Mouse (Mus musculus): ENCODE data around the gene Gng2.
A peak's percentile ranks its signal among the peaks of the same experiment; 100 is the strongest.

Gene Gng2

DNA sequence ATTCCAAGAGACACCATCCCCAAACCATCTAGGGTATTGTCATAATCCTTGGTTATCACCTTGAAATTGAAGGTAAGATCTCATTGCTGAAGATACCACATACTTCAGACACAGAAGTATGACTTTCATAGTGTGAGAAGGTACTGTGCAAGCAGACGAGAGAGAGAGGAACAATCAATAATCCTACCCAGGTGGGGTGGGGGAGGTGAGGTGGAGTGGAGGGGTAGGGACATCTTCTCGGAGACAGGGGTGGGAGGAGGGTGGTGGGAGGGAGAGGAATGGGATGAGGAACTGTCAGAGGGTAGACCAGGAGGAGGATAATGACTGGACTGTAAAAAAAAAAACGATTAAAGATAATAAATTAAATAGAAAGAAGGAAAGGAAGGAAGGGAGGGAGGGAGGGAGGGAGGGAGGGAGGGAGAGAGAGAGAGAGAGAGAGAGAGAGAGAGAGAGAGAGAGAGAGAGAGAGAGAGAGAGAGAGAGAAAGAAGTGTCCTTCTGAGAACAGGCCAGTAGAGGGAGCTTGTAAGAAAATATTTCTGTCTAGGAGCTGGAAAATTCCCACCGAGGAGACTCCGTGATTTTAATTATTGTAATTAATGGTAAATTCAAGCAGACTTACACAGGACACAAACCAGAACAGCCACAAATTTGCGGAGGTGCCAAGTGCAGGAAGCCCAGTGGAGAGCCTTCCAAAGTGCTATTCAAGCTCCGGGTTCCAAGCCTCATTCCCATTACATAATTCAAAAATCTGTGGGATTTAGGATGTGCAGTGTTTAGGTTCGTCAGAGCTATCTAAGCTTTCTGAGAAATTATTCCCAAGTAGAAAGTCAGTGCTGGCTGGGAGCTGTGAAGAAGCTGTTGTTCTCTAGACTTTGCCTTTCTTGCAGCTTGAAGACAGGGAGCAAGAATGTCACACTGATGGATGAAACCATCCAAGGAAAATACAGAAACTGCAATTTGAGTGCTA is 118.3 kb downstream of the Gng2 start:
- DNase-seq, result peak; percentile 26

DNA sequence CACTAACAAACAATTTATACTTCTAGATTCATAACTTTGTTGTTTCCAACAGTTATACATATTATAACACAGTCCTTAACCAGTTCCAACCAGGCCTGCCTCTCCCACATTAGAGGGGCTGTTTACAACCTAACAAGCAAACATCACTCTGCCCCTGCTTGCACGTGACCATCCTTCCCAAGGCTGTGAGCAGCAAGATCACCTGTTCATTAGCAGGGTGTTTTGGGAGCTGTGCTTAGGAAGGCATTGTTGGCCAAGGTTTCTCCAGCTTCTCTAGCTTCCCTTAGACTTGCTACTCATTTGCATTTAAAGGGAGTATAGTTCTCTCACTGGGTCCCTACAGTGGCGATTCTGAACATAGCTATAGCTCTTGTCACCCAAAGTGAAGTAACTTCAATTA is 119.1 kb downstream of the Gng2 start:
- DNase-seq, result no peak

DNA sequence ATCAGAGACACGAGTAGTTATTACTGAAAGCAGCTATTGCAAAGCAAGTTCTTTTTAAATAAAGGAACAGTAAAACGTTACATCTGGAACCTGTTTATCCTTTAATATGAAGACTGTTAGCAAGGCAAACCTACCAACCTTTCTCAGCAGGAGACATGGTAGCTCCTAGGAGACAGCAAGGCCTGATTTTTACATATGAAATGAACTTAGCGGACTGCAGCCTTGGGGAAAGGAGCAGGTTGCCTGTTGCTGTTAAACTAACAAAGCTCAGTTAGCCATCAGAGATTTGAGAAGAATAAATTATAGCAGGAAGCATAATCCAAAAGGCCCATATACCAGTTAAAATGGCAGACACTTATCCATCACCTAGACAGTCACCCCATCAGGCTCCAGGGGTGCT is 124.0 kb downstream of the Gng2 start:
- no peak for DNase-seq

DNA sequence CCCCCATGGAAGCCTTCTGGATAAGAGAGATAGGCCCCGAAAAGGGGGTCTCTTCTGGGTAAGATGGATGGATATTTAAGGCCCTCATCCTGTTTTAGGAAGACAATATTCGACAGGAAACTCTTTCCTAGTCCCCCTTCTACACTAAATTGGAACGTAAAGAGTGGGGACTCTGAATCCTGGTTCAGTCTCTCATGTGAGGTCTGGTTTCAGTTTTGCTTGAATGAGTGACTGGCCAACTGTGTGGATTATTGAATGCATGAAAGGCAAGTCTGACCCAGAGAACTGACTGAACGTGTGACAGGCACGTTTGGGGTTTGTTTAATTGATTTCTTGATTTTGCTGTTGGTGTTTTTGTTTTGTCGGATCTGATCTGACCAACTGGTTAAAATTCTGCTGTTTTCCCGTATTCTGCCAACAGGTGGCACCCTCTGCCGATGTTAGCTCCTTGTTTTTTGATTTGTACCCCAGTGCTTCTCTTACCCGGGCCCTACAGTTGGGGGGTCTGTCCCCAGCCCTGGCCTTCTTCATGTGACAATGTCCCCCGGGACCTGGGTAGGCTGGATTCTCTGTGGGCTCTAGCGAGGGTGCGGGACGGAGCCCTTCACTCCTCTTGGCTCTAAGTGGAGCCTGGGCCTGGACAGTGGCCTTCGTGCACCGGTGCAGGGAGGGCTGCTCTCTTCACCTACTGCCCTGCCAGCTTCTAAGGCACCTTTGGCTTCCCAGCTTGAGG is 137.7 kb downstream of the Gng2 start:
- peak; percentile 78 for DNase-seq

DNA sequence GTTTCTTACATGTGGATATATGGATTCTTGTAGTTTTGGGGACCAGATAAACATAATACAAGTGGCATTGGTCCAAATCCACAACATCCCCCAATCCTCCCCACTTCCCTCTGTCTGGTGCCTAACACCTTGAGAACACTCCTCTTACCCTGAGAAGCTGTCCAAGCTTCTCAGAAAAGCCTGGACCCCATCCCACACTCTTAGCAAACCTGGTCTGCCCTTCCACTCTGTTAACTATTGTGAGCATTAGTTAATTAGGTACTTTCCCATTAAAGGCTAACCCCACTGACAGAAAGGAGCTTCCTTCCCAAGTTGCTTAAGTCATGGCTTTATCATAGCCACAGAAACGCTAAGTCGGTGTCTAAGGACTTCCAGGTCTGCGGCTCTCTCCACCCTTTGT is 141.1 kb downstream of the Gng2 start:
- DNase-seq, result no peak

DNA sequence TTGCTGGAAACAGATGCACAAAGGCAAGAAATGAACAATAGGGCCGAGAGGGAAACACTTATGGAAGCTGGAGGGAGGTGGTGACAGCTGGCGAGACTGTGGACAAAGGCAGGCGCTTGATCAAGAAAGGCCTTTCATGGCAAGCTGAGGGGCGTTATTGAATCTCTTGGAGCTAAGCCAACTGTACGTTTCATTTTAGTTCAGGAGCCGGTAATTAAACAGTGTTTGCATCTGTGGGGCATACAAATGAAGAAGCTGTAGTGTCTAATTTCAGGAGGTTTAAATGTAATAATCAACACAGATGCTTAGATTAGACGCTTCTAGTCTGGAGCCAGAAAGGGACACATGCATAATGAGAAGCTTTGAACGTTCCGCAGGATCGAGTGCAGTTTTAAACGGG is 151.9 kb downstream of the Gng2 start:
- DNase-seq, result no peak

DNA sequence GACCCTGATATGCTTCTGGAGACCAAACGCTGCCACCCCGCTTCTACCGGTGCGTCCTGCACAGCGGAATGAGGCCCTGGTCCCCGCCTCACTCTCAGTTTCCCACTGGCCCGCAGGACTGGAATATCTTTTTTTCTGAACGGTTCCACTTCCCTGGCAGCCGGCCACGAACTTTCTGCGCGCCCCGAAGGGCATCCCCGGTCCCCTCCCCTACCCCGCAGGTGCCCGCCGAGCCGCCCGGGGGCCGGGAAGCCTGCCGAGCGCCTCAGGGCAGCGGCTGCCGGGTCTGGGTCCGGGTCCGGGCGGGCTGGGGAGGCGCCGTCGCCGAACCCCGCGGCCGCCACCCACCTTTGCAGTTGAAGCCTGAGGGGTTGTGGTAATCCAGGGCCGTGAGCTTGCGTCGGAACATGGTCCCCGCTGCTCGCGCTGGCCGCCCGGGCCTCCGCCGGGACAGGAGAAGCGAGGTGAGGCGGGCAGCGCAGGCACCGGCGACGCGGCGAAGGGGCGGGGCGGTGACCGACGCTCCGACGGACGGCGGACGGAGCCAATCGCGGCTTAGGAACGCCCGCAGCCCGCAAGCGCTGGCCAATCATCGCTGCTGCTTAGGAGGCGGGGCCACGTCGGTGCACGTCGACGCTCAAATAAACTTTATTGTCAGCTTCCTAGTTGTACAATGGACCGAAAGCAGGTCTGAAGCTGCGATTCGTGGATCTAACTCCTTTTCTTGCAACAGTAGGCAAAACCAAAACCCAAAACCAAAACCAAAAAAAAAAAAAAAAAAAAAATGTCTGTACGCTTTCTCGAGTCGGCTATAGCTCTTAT is 153.9 kb downstream of the Gng2 start, which contains the start of gene Rtraf:
Rtraf (minus strand) TSS at position 504 of the 822 bp plus-strand sequence.
- peak; percentile 96 for DNase-seq
